Mouse (Mus musculus): ENCODE results near the gene Arhgef6. TPM values are rescaled to one million over a fixed set of nuclear protein-coding genes. Genes with fewer than 3 reads are reported as not detected.

The Arhgef6 gene
- total RNA-seq, 2 experiments from 2014 or later, result 29.4 to 37.2 TPM

- DNase-seq (ENCODE audit: extremely low spot score in 1 of 2, low spot score in 1 of 2), result no peak
These were observed 127.9 kb downstream of the Arhgef6 start for GRCm38 (mm10) chrX:57210591-57210990.

- DNase-seq (ENCODE audit: extremely low spot score in 1 of 2, low spot score in 1 of 2), result no peak
These were observed 138.1 kb downstream of the Arhgef6 start for GRCm38 (mm10) chrX:57200397-57200796.

- no peak for DNase-seq (ENCODE audit: extremely low spot score in 1 of 2, low spot score in 1 of 2)
These were observed 140.5 kb downstream of the Arhgef6 start for GRCm38 (mm10) chrX:57198036-57198435.

GRCm38 (mm10) chrX:57196319-57196718 lies 142.2 kb downstream of the Arhgef6 start:
- DNase-seq (ENCODE audit: extremely low spot score in 1 of 2, low spot score in 1 of 2), result no peak

- no peak for DNase-seq (ENCODE audit: extremely low spot score in 1 of 2, low spot score in 1 of 2)
These were observed 149.2 kb downstream of the Arhgef6 start for GRCm38 (mm10) chrX:57189335-57189734.

GRCm38 (mm10) chrX:57187301-57187700 lies 151.2 kb downstream of the Arhgef6 start:
- no peak for DNase-seq (ENCODE audit: extremely low spot score in 1 of 2, low spot score in 1 of 2)

GRCm38 (mm10) chrX:57183359-57183758 lies 155.2 kb downstream of the Arhgef6 start:
- no peak for DNase-seq (ENCODE audit: extremely low spot score in 1 of 2, low spot score in 1 of 2)

- DNase-seq (ENCODE audit: extremely low spot score in 1 of 2, low spot score in 1 of 2), result no peak
These were observed 156.1 kb downstream of the Arhgef6 start for GRCm38 (mm10) chrX:57182470-57182869.

Other genes starting within 250 kb of the Arhgef6 start
- not detected for gene Cd40lg, start 126.6 kb downstream of the Arhgef6 start, total RNA-seq (2021)
- gene Rbmx, start 54.3 kb upstream of the Arhgef6 start, total RNA-seq (2021), result 10 to 100 TPM; 55.0 to 68.0 TPM
- gene Gm364, start 70.4 kb upstream of the Arhgef6 start, total RNA-seq (2021), result not detected
- gene Gpr101, start 165.0 kb upstream of the Arhgef6 start, total RNA-seq (2021), result 1 to 10 TPM; 7.1 to 8.3 TPM

Measured in layer of hippocampus, postnatal 25 days (tissue).